Mouse (Mus musculus) mouse trophoblast stem cell (cell line): ENCODE results near the gene Il17re.

ENCODE experiments used
- in situ Hi-C, 2 experiments: fragments of 300-500 bp; cut with MseI, MboI; formaldehyde crosslinking; loops; 2 replicates in 1 of 2; 3 replicates in 1 of 2; pipeline ENCODE4 v1.15.1; 2025

The Il17re gene

GRCm38 (mm10) chr6:113442442-113443090, 15.7 kb upstream of the Il17re start, which contains the start of gene Jagn1:
TSS of gene Jagn1 (plus strand) at chr6:113442569.
- in situ Hi-C loops: no loop called here

GRCm38 (mm10) chr6:113443091-113443490, 15.2 kb upstream of the Il17re start:
- in situ Hi-C loops: no loop called here

- in situ Hi-C loops: no loop called here
Measured at GRCm38 (mm10) chr6:113444207-113444965, 13.9 kb upstream of the Il17re start.

- in situ Hi-C loops: no loop called here
Measured at GRCm38 (mm10) chr6:113447639-113448038, 10.6 kb upstream of the Il17re start.

GRCm38 (mm10) chr6:113451839-113452238, 6.4 kb upstream of the Il17re start:
- in situ Hi-C loops: no loop called here

- in situ Hi-C loops: no loop called here
Measured at GRCm38 (mm10) chr6:113455007-113455406, 3.3 kb upstream of the Il17re start.

- in situ Hi-C loops: no loop called here
Measured at GRCm38 (mm10) chr6:113458635-113459034, 351 bp downstream of the Il17re start.

GRCm38 (mm10) chr6:113464040-113464439, 5.8 kb downstream of the Il17re start:
- in situ Hi-C loops: no loop called here

GRCm38 (mm10) chr6:113465602-113466001, 7.3 kb downstream of the Il17re start:
- in situ Hi-C loops: no loop called here

- in situ Hi-C loops: no loop called here
Measured at GRCm38 (mm10) chr6:113468512-113468911, 10.2 kb downstream of the Il17re start.

GRCm38 (mm10) chr6:113469021-113469420, 10.7 kb downstream of the Il17re start:
- in situ Hi-C loops: no loop called here

- in situ Hi-C loops: no loop called here
Measured at GRCm38 (mm10) chr6:113469432-113469831, 11.1 kb downstream of the Il17re start.

GRCm38 (mm10) chr6:113471297-113471936, 13.1 kb downstream of the Il17re start, which contains the start of gene Il17rc:
TSS of gene Il17rc (plus strand) at chr6:113471427.
- in situ Hi-C loops: no loop called here

GRCm38 (mm10) chr6:113472061-113472460, 13.8 kb downstream of the Il17re start:
- in situ Hi-C loops: no loop called here

GRCm38 (mm10) chr6:113473246-113473645, 15.0 kb downstream of the Il17re start:
- in situ Hi-C loops: no loop called here

- in situ Hi-C loops: no loop called here
Measured at GRCm38 (mm10) chr6:113473715-113474114, 15.4 kb downstream of the Il17re start.

- in situ Hi-C loops: loop anchor here in 1 of 2 experiments (5.0 kb wide), 1 partner anchor 40 kb away; the partner anchor contains the start of gene Cidec
Measured at GRCm38 (mm10) chr6:113477353-113477752, 19.1 kb downstream of the Il17re start.

- in situ Hi-C loops: loop anchor here in 1 of 2 experiments (5.0 kb wide), 1 partner anchor 42 kb away; the partner anchor contains the start of gene Cidec
Measured at GRCm38 (mm10) chr6:113478906-113479305, 20.6 kb downstream of the Il17re start.

GRCm38 (mm10) chr6:113480555-113481373, 22.5 kb downstream of the Il17re start:
- in situ Hi-C loops: no loop called here

- in situ Hi-C loops: no loop called here
Measured at GRCm38 (mm10) chr6:113482477-113483099, 24.3 kb downstream of the Il17re start.

GRCm38 (mm10) chr6:113483100-113483615, 24.9 kb downstream of the Il17re start, which contains the start of gene Creld1:
TSS of gene Creld1 (plus strand) at chr6:113483297.
- in situ Hi-C loops: no loop called here
